ENCODE assay signal across 26 mouse cellular contexts in genomic region chr14:49333841-49334240, GRCm38 (mm10).
DNase-seq lines count a peak whose midpoint lies in the region; ATAC-seq and TF ChIP-seq lines count a peak whose summit lies in the region.
"Had no signal": no experiment of that assay in that cellular context is flagged by ENCODE, and none has a peak within 500 bp of the region (broad histone marks: within the 10 kb centered on the region; RNA-seq: fewer than 3 reads in every experiment).

No protein-coding gene starts in this region.

- no peak overlapping the region for H3K4me3 ChIP-seq in forebrain, embryonic 15.5 days
- no peak overlapping the region for H3K4me3 ChIP-seq in forebrain, embryonic 11.5 days (ENCODE audit: low read depth, low read length)
- no peak overlapping the region for H3K4me3 ChIP-seq in hindbrain, postnatal 0 days (ENCODE audit: low read length)
- H3K4me3 ChIP-seq in hindbrain, embryonic 16.5 days (ENCODE audit: low read length) = no peak overlapping the region
- no peak overlapping the region for H3K4me3 ChIP-seq in neural tube, embryonic 15.5 days (replicated peaks)
- H3K4me3 ChIP-seq: embryonic facial prominence, embryonic 12.5 days; embryonic facial prominence, embryonic 15.5 days; heart, adult 2 months; heart, embryonic 10.5 days; intestine, embryonic 15.5 days had no signal

- no peaks in the 10 kb centered on the region for H3K36me3 ChIP-seq in forebrain, embryonic 15.5 days
- H3K36me3 ChIP-seq in forebrain, embryonic 11.5 days (ENCODE audit: control insufficient read depth, insufficient read depth, low read length) = no peaks in the 10 kb centered on the region
- no peaks in the 10 kb centered on the region for H3K36me3 ChIP-seq in hindbrain, postnatal 0 days (ENCODE audit: insufficient read depth, low read length)
- no peaks in the 10 kb centered on the region for H3K36me3 ChIP-seq in hindbrain, embryonic 16.5 days (ENCODE audit: control insufficient read depth, insufficient read depth, low read length)
- no peaks in the 10 kb centered on the region for H3K36me3 ChIP-seq in neural tube, embryonic 15.5 days
- H3K36me3 ChIP-seq: embryonic facial prominence, embryonic 12.5 days; embryonic facial prominence, embryonic 15.5 days; G1E; heart, embryonic 10.5 days; intestine, embryonic 15.5 days had no signal

- DNase-seq in forebrain, embryonic 11.5 days (ENCODE audit: low spot score) = no peak
- no peak for DNase-seq in frontal cortex, postnatal 14 days (ENCODE audit: low spot score in 2 of 2)
- DNase-seq in hindbrain, postnatal 0 days (ENCODE audit: low spot score) = peak; percentile 12
- no peak for DNase-seq in MN1 (ENCODE audit: low spot score)
- DNase-seq: adrenal gland, adult 2 months; adrenal gland, postnatal 14 days; B cell, adult 2 months; cerebellum, adult 11 months; cerebellum, adult 2 months; cerebellum, adult 9-11 months; cerebellum, postnatal 25 days; gastrocnemius, postnatal 25 days; heart, adult 2 months; kidney, adult 11 months; kidney, adult 8-10 months had no signal

- WGBS in forebrain, embryonic 15.5 days = 88% methylated on average over 2 of the region's 2 CpGs
- 92% methylated on average over 2 of the region's 2 CpGs for WGBS in forebrain, embryonic 11.5 days
- WGBS in hindbrain, postnatal 0 days = 71% methylated on average over 2 of the region's 2 CpGs
- 76% methylated on average over 2 of the region's 2 CpGs for WGBS in hindbrain, embryonic 16.5 days
- 49% methylated on average over 2 of the region's 2 CpGs for WGBS in neural tube, embryonic 15.5 days

- no peaks in the 10 kb centered on the region for H3K9me3 ChIP-seq in forebrain, embryonic 15.5 days
- no peaks in the 10 kb centered on the region for H3K9me3 ChIP-seq in forebrain, embryonic 11.5 days (ENCODE audit: control insufficient read depth, low read length)
- no peaks in the 10 kb centered on the region for H3K9me3 ChIP-seq in hindbrain, postnatal 0 days (ENCODE audit: low read length)
- H3K9me3 ChIP-seq in hindbrain, embryonic 16.5 days (ENCODE audit: control insufficient read depth, low read length) = no peaks in the 10 kb centered on the region
- no peaks in the 10 kb centered on the region for H3K9me3 ChIP-seq in neural tube, embryonic 15.5 days (replicated peaks)
- H3K9me3 ChIP-seq: embryonic facial prominence, embryonic 12.5 days; embryonic facial prominence, embryonic 15.5 days; G1E; heart, embryonic 10.5 days; intestine, embryonic 15.5 days had no signal

- H3K9ac ChIP-seq in forebrain, embryonic 15.5 days (replicated peaks) = no peak overlapping the region
- H3K9ac ChIP-seq in forebrain, embryonic 11.5 days (ENCODE audit: low read length) = no peak overlapping the region
- no peak overlapping the region for H3K9ac ChIP-seq in hindbrain, postnatal 0 days (replicated peaks; ENCODE audit: low read length)
- H3K9ac ChIP-seq in hindbrain, embryonic 16.5 days (ENCODE audit: low read depth, low read length) = no peak overlapping the region
- no peak overlapping the region for H3K9ac ChIP-seq in neural tube, embryonic 15.5 days (replicated peaks)
- H3K9ac ChIP-seq: embryonic facial prominence, embryonic 12.5 days; embryonic facial prominence, embryonic 15.5 days; hindbrain, embryonic 14.5 days; intestine, embryonic 15.5 days had no signal

- H3K27ac ChIP-seq in forebrain, embryonic 15.5 days (replicated peaks) = 0 out of 2 replicates have a peak overlapping the region, but pooled peaks have one; percentile 39
- no peak overlapping the region for H3K27ac ChIP-seq in forebrain, embryonic 11.5 days (ENCODE audit: low read depth, low read length)
- no peak overlapping the region for H3K27ac ChIP-seq in hindbrain, postnatal 0 days
- H3K27ac ChIP-seq in hindbrain, embryonic 16.5 days (ENCODE audit: low read depth, low read length) = no peak overlapping the region; the same call in 1 of the 2 replicates
- H3K27ac ChIP-seq in neural tube, embryonic 15.5 days (replicated peaks) = peak overlapping the region; percentile 56
- H3K27ac ChIP-seq: embryonic facial prominence, embryonic 12.5 days; embryonic facial prominence, embryonic 15.5 days; heart, adult 2 months; heart, embryonic 10.5 days; hindbrain, embryonic 14.5 days; intestine, embryonic 15.5 days had no signal

- peak; percentile 32; the same call in 1 of the 2 replicates for ATAC-seq in forebrain, embryonic 15.5 days (replicated peaks)
- ATAC-seq in forebrain, embryonic 11.5 days (replicated peaks; ENCODE audit: low FRiP score) = no peak
- ATAC-seq in frontal cortex, adult (ENCODE audit: low TSS enrichment) = peak; percentile 75
- no peak for ATAC-seq in hindbrain, postnatal 0 days
- no peak for ATAC-seq in hindbrain, embryonic 16.5 days
- ATAC-seq in neural tube, embryonic 15.5 days (ENCODE audit: low FRiP score) = peak; percentile 68
- ATAC-seq: intestine, embryonic 15.5 days had no signal

- TF ChIP-seq CTCF in hindbrain, postnatal 0 days (IDR thresholded peaks at IDR 0.05; ENCODE audit: low read depth) = no peak

- no peaks in the 10 kb centered on the region for H3K27me3 ChIP-seq in forebrain, embryonic 15.5 days
- H3K27me3 ChIP-seq in forebrain, embryonic 11.5 days (ENCODE audit: control insufficient read depth, insufficient read depth, low read length) = no peaks in the 10 kb centered on the region
- no peaks in the 10 kb centered on the region for H3K27me3 ChIP-seq in hindbrain, postnatal 0 days (ENCODE audit: insufficient read depth, low read length)
- no peaks in the 10 kb centered on the region for H3K27me3 ChIP-seq in hindbrain, embryonic 16.5 days (replicated peaks; ENCODE audit: control insufficient read depth, insufficient read depth, low read length)
- H3K27me3 ChIP-seq in neural tube, embryonic 15.5 days (replicated peaks) = no peaks in the 10 kb centered on the region
- H3K27me3 ChIP-seq: CH12.LX; embryonic facial prominence, embryonic 12.5 days; embryonic facial prominence, embryonic 15.5 days; intestine, embryonic 15.5 days had no signal

- no peak overlapping the region for H3K4me2 ChIP-seq in forebrain, embryonic 15.5 days (replicated peaks)
- no peak overlapping the region for H3K4me2 ChIP-seq in forebrain, embryonic 11.5 days (ENCODE audit: low read depth, low read length, severe bottlenecking)
- H3K4me2 ChIP-seq in hindbrain, postnatal 0 days (ENCODE audit: low read depth, low read length) = no peak overlapping the region
- H3K4me2 ChIP-seq in hindbrain, embryonic 16.5 days (ENCODE audit: low read length) = no peak overlapping the region
- H3K4me2 ChIP-seq in neural tube, embryonic 15.5 days = no peak overlapping the region
- H3K4me2 ChIP-seq: embryonic facial prominence, embryonic 12.5 days; embryonic facial prominence, embryonic 15.5 days; hindbrain, embryonic 14.5 days; intestine, embryonic 15.5 days had no signal

- no peaks in the 10 kb centered on the region for H3K4me1 ChIP-seq in forebrain, embryonic 15.5 days
- no peaks in the 10 kb centered on the region for H3K4me1 ChIP-seq in forebrain, embryonic 11.5 days (replicated peaks; ENCODE audit: control insufficient read depth, insufficient read depth, low read length)
- no peaks in the 10 kb centered on the region for H3K4me1 ChIP-seq in hindbrain, postnatal 0 days (ENCODE audit: insufficient read depth, low read length)
- H3K4me1 ChIP-seq in hindbrain, embryonic 16.5 days (ENCODE audit: control insufficient read depth, insufficient read depth, low read depth, low read length) = no peaks in the 10 kb centered on the region
- H3K4me1 ChIP-seq in neural tube, embryonic 15.5 days = peaks cover 5% of the 10 kb centered on the region; the same call in 1 of the 2 replicates
- H3K4me1 ChIP-seq: embryonic facial prominence, embryonic 12.5 days; embryonic facial prominence, embryonic 15.5 days; heart, embryonic 10.5 days; intestine, embryonic 15.5 days had no signal

Comparison
In these comparisons a context has a peak if more than half of its experiments do, and no peak if none do; other contexts are left out.
1. ATAC-seq: peak in forebrain, embryonic 15.5 days (single experiment), frontal cortex, adult (single experiment) and neural tube, embryonic 15.5 days (single experiment); none in forebrain, embryonic 11.5 days (single experiment), hindbrain, postnatal 0 days (single experiment) and hindbrain, embryonic 16.5 days (single experiment).
2. H3K27ac ChIP-seq: peak in forebrain, embryonic 15.5 days (single experiment) and neural tube, embryonic 15.5 days (single experiment); none in forebrain, embryonic 11.5 days (single experiment), hindbrain, postnatal 0 days (single experiment) and hindbrain, embryonic 16.5 days (single experiment).